Mouse (Mus musculus): Measurements from ENCODE around the gene Vps4a. TPM values are rescaled to one million over a fixed set of nuclear protein-coding genes. Genes with fewer than 3 reads are reported as not detected.
A peak's percentile ranks its signal among the peaks of the same experiment; 100 is the strongest.

Gene Vps4a
- total and polyA plus RNA-seq, 3 experiments, result 38.1 to 43.2 TPM; not detected in 1

DNA sequence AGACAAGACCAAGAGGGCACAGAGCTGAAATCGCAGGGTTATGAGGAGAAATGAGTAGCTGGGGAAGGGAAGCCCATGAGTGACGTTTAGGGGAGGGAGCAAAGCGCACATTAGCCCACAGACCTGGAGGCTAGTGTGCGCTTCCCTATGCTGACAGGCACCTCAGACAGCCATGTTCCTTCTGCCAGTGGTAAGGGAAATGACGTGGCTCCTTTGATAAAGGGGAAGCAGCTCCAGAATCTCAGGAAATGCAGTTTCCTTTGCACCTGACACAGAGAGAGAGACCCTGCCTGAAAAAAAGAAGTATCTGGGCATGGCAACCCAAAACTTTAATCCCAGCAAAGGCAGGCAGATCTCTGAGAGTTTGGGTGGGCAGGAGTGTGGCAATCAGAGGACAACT lies 964 bp upstream of the Vps4a start:
- peak; percentile 74 for DNase-seq (ENCODE audit: low read depth, low spot score)
- Histone ChIP-seq H3K9ac (ENCODE audit: control insufficient read depth, low read depth, low read length, poor library complexity, severe bottlenecking) (peak overlapping the region; percentile 30), H3K79me2 (ENCODE audit: control insufficient read depth, insufficient read depth, low read length, poor library complexity) (peaks cover 12% of the 10 kb centered on the region), H3K4me1 (ENCODE audit: control insufficient read depth in 1 of 2, insufficient read depth in 2 of 2, low read length in 2 of 2) (peaks cover 0 to 20% of the 10 kb centered on the region in 2 experiments; a peak in 3 of 4 replicates), H3K36me3 (ENCODE audit: control insufficient read depth in 1 of 2, insufficient read depth in 2 of 2, low read length in 2 of 2) (peaks cover 0 to 22% of the 10 kb centered on the region in 2 experiments; a peak in 2 of 4 replicates), H3K4me3 (ENCODE audit: control insufficient read depth in 1 of 2, insufficient read depth in 1 of 2, low read depth in 2 of 2, low read length in 2 of 2) (no peak overlapping the region; a peak in 2 of 4 replicates), H3K9me3 (replicated peaks; ENCODE audit: insufficient read depth, low read length) (no peaks in the 10 kb centered on the region), H3K27ac (ENCODE audit: control insufficient read depth, low read depth, low read length) (peak overlapping the region; percentile 62), H3K27me3 (ENCODE audit: control insufficient read depth in 1 of 2, insufficient read depth in 2 of 2, low read length in 2 of 2) (no peaks in the 10 kb centered on the region)
- TF ChIP-seq ETS1 (IDR thresholded peaks at IDR 0.05; ENCODE audit: low read depth, low read length) (peak; percentile 56), RAD21 (IDR thresholded peaks at IDR 0.05; ENCODE audit: low read depth, low read length) (no peak), NELFE (IDR thresholded peaks at IDR 0.05; ENCODE audit: low read depth, low read length) (peak; percentile 48), POLR2AphosphoS5 (IDR thresholded peaks at IDR 0.05; ENCODE audit: borderline replicate concordance, low read depth, low read length) (no peak), E2F4 (IDR thresholded peaks at IDR 0.05; ENCODE audit: borderline replicate concordance, low read depth, low read length) (no peak), BHLHE40 (IDR thresholded peaks at IDR 0.05; ENCODE audit: borderline replicate concordance, low read depth, low read length) (peak; percentile 52; the same call in 1 of the 2 replicates), ZMIZ1 (IDR thresholded peaks at IDR 0.05; ENCODE audit: low read depth, low read length) (no peak), MAZ (IDR thresholded peaks at IDR 0.05; ENCODE audit: low read depth, low read length) (no peak), EP300 (IDR thresholded peaks at IDR 0.05; ENCODE audit: low read depth in 1 of 2, low read length in 2 of 2) (peak; percentile 28 to 44; a peak in 1 of 4 replicates), POLR2A (IDR thresholded peaks at IDR 0.05; ENCODE audit: control insufficient read depth in 1 of 2, insufficient read depth in 1 of 2, low read depth in 1 of 2, low read length in 2 of 2, poor library complexity in 1 of 2) (peak in 1 of 2 experiments; percentile 44; a peak in 1 of 4 replicates), TBP (IDR thresholded peaks at IDR 0.05; ENCODE audit: low read depth, low read length) (0 out of 2 replicates have a peak, but pooled peaks have one; percentile 19), HCFC1 (IDR thresholded peaks at IDR 0.05; ENCODE audit: low read depth, low read length) (peak; percentile 53; the same call in 1 of the 2 replicates), ELF1 (IDR thresholded peaks at IDR 0.05; ENCODE audit: low read depth, low read length) (peak; percentile 39; the same call in 1 of the 2 replicates), MAX (IDR thresholded peaks at IDR 0.05; ENCODE audit: low read length) (0 out of 2 replicates have a peak, but pooled peaks have one; percentile 34), GATA1 (IDR thresholded peaks at IDR 0.05; ENCODE audit: low read depth, low read length) (peak; percentile 52)

DNA sequence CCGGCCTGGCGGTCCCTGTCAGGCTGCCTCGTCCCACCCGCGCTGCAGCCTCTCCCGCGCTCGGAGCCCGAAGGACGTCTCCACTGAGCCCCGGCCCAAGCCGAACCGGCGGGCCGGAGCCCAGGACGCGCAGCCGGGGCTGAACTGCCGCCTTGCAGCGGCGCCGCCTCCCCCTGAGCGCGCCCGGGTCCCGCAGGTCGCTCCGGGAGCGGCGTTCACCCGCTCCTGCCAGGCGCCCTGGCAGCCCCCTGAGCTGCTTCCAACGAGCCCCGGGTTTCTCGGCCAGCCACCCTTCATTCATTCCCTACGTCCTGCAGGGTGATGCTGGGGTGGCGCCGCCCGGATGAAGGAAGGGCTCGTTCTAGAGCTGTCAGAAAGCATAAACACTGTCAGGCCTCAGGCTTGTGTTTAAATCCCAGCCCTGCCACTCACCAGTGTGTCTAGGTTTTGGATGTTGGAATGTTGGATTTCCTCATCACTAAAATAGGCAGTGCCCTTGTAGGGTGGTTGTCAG lies 612 bp downstream of the Vps4a start:
- peak; percentile 56 for DNase-seq (ENCODE audit: low read depth, low spot score)
- Histone ChIP-seq H3K27me3 (ENCODE audit: control insufficient read depth in 1 of 2, insufficient read depth in 2 of 2, low read length in 2 of 2) (no peaks in the 10 kb centered on the region), H3K4me1 (ENCODE audit: control insufficient read depth in 1 of 2, insufficient read depth in 2 of 2, low read length in 2 of 2) (peaks cover 0 to 20% of the 10 kb centered on the region in 2 experiments; a peak in 3 of 4 replicates), H3K4me3 (ENCODE audit: control insufficient read depth in 1 of 2, insufficient read depth in 1 of 2, low read depth in 2 of 2, low read length in 2 of 2) (peak overlapping the region; percentile 92 to 99), H3K9me3 (replicated peaks; ENCODE audit: insufficient read depth, low read length) (no peaks in the 10 kb centered on the region), H3K79me2 (ENCODE audit: control insufficient read depth, insufficient read depth, low read length, poor library complexity) (peaks cover 14% of the 10 kb centered on the region), H3K27ac (ENCODE audit: control insufficient read depth, low read depth, low read length) (peak overlapping the region; percentile 85), H3K36me3 (ENCODE audit: control insufficient read depth in 1 of 2, insufficient read depth in 2 of 2, low read length in 2 of 2) (peaks cover 0 to 22% of the 10 kb centered on the region in 2 experiments; a peak in 2 of 4 replicates), H3K9ac (ENCODE audit: control insufficient read depth, low read depth, low read length, poor library complexity, severe bottlenecking) (peak overlapping the region; percentile 100)
- no peak for TF ChIP-seq USF1 (IDR thresholded peaks at IDR 0.05; ENCODE audit: low read depth, low read length)
- TF ChIP-seq TAL1 (IDR thresholded peaks at IDR 0.05; ENCODE audit: low read length), result no peak
- TF ChIP-seq KAT2A (conservative IDR thresholded peaks at IDR 0.05; ENCODE audit: low read depth, low read length), result no peak
- TF ChIP-seq ZNF384 (IDR thresholded peaks at IDR 0.05; ENCODE audit: low read depth, low read length), result no peak
- TF ChIP-seq MXI1 (IDR thresholded peaks at IDR 0.05; ENCODE audit: low read depth, low read length), result peak; percentile 42
- TF ChIP-seq SIN3A (IDR thresholded peaks at IDR 0.05; ENCODE audit: low read length), result peak; percentile 59

Data from MEL (cell line).